ENCODE assay signal across 19 mouse cellular contexts in genomic region chr3:49096118-49096517, GRCm38 (mm10).
DNase-seq lines count a peak whose midpoint lies in the region; ATAC-seq and TF ChIP-seq lines count a peak whose summit lies in the region.
"Had no signal": no experiment of that assay in that cellular context is flagged by ENCODE, and none has a peak within 500 bp of the region (broad histone marks: within the 10 kb centered on the region; RNA-seq: fewer than 3 reads in every experiment).

No protein-coding gene starts in this region.

- H3K36me3 ChIP-seq in forebrain, embryonic 14.5 days (ENCODE audit: control insufficient read depth, insufficient read depth, low read length), result no peaks in the 10 kb centered on the region
- H3K36me3 ChIP-seq in forebrain, postnatal 0 days (ENCODE audit: insufficient read depth), result no peaks in the 10 kb centered on the region
- no peaks in the 10 kb centered on the region for H3K36me3 ChIP-seq in midbrain, embryonic 14.5 days (ENCODE audit: control insufficient read depth, insufficient read depth, low read length)
- H3K36me3 ChIP-seq: embryonic facial prominence, embryonic 10.5 days; heart, embryonic 15.5 days; hindbrain, embryonic 13.5 days had no signal

- no peak for TF ChIP-seq POLR2A in brain, embryonic 14.5 days (IDR thresholded peaks at IDR 0.05; ENCODE audit: borderline replicate concordance, extremely low read depth, insufficient read depth, insufficient read length, poor library complexity, severe bottlenecking)

- no peak for TF ChIP-seq CTCF in forebrain, postnatal 0 days (IDR thresholded peaks at IDR 0.05; ENCODE audit: low read depth)
- no peak for TF ChIP-seq CTCF in brain, embryonic 14.5 days (IDR thresholded peaks at IDR 0.05; ENCODE audit: borderline replicate concordance, extremely low read depth, insufficient read depth, insufficient read length)

- DNase-seq in forebrain, embryonic 14.5 days (ENCODE audit: low spot score), result peak; percentile 14
- DNase-seq in forebrain, postnatal 0 days, result no peak
- DNase-seq in brain, embryonic 14.5 days (ENCODE audit: low read depth), result peak; percentile 51
- DNase-seq in embryo, embryonic 10.5 days (ENCODE audit: low spot score), result peak; percentile 21
- DNase-seq in midbrain, embryonic 14.5 days, result peak; percentile 66
- DNase-seq in lung, postnatal 4 days, result no peak
- DNase-seq in yolk sac, embryonic 10.5 days (ENCODE audit: low spot score), result no peak
- DNase-seq: adrenal gland, adult 2 months; adrenal gland, postnatal 25 days; cerebellum, adult 2 months; cerebellum, postnatal 10 days; gastrocnemius, postnatal 10 days; heart, adult 18-20 months; heart, postnatal 14 days had no signal

- no peaks in the 10 kb centered on the region for H3K9me3 ChIP-seq in forebrain, embryonic 14.5 days (replicated peaks; ENCODE audit: control insufficient read depth, low read length)
- no peaks in the 10 kb centered on the region for H3K9me3 ChIP-seq in forebrain, postnatal 0 days (ENCODE audit: low read length)
- no peaks in the 10 kb centered on the region for H3K9me3 ChIP-seq in midbrain, embryonic 14.5 days (ENCODE audit: control insufficient read depth, low read length)
- H3K9me3 ChIP-seq: embryonic facial prominence, embryonic 10.5 days; heart, embryonic 15.5 days; hindbrain, embryonic 13.5 days had no signal

- no peak overlapping the region for H3K4me2 ChIP-seq in forebrain, embryonic 14.5 days (ENCODE audit: low read length)
- no peak overlapping the region for H3K4me2 ChIP-seq in forebrain, postnatal 0 days (ENCODE audit: low read depth)
- H3K4me2 ChIP-seq in midbrain, embryonic 14.5 days (ENCODE audit: low read length), result no peak overlapping the region
- H3K4me2 ChIP-seq: heart, embryonic 11.5 days; heart, embryonic 15.5 days; hindbrain, embryonic 13.5 days had no signal

- no peak overlapping the region for H3K9ac ChIP-seq in forebrain, embryonic 14.5 days (ENCODE audit: low read length)
- H3K9ac ChIP-seq in forebrain, postnatal 0 days, result no peak overlapping the region
- no peak overlapping the region for H3K9ac ChIP-seq in midbrain, embryonic 14.5 days (replicated peaks; ENCODE audit: low read length)
- H3K9ac ChIP-seq: heart, embryonic 15.5 days; hindbrain, embryonic 13.5 days had no signal

- 28% methylated on average over 4 of the region's 4 CpGs for WGBS in forebrain, embryonic 14.5 days
- WGBS in forebrain, postnatal 0 days, result 32% methylated on average over 4 of the region's 4 CpGs
- 12% methylated on average over 4 of the region's 4 CpGs for WGBS in midbrain, embryonic 14.5 days

- H3K4me3 ChIP-seq in forebrain, embryonic 14.5 days (ENCODE audit: low read depth, low read length), result no peak overlapping the region
- H3K4me3 ChIP-seq in forebrain, postnatal 0 days (ENCODE audit: low read depth, low read length), result no peak overlapping the region
- no peak overlapping the region for H3K4me3 ChIP-seq in midbrain, embryonic 14.5 days (replicated peaks; ENCODE audit: low read depth, low read length)
- H3K4me3 ChIP-seq: embryonic facial prominence, embryonic 10.5 days; heart, embryonic 15.5 days; hindbrain, embryonic 13.5 days had no signal

- H3K4me1 ChIP-seq in forebrain, embryonic 14.5 days (ENCODE audit: control insufficient read depth, insufficient read depth, low read length), result no peaks in the 10 kb centered on the region
- no peaks in the 10 kb centered on the region for H3K4me1 ChIP-seq in forebrain, postnatal 0 days (ENCODE audit: insufficient read depth)
- no peaks in the 10 kb centered on the region for H3K4me1 ChIP-seq in midbrain, embryonic 14.5 days (ENCODE audit: control insufficient read depth, insufficient read depth, low read length)
- H3K4me1 ChIP-seq: embryonic facial prominence, embryonic 10.5 days; heart, embryonic 15.5 days had no signal

- H3K27ac ChIP-seq in forebrain, embryonic 14.5 days (ENCODE audit: low read depth, low read length), result no peak overlapping the region
- H3K27ac ChIP-seq in forebrain, postnatal 0 days (ENCODE audit: low read depth, low read length), result no peak overlapping the region
- H3K27ac ChIP-seq in midbrain, embryonic 14.5 days (replicated peaks; ENCODE audit: low read depth, low read length), result no peak overlapping the region
- H3K27ac ChIP-seq: embryonic facial prominence, embryonic 10.5 days; heart, embryonic 15.5 days; hindbrain, embryonic 13.5 days; hindbrain, postnatal 0 days had no signal

- H3K27me3 ChIP-seq in forebrain, embryonic 14.5 days (replicated peaks; ENCODE audit: control insufficient read depth, insufficient read depth, low read length), result no peaks in the 10 kb centered on the region
- no peaks in the 10 kb centered on the region for H3K27me3 ChIP-seq in forebrain, postnatal 0 days (ENCODE audit: insufficient read depth, low read length)
- H3K27me3 ChIP-seq in midbrain, embryonic 14.5 days (ENCODE audit: control insufficient read depth, insufficient read depth, low read length), result peaks cover 8% of the 10 kb centered on the region; the same call in 1 of the 2 replicates
- H3K27me3 ChIP-seq: heart, embryonic 15.5 days; hindbrain, embryonic 13.5 days had no signal

- no peak for ATAC-seq in forebrain, embryonic 14.5 days
- ATAC-seq in forebrain, postnatal 0 days, result no peak
- no peak for ATAC-seq in midbrain, embryonic 14.5 days (ENCODE audit: low FRiP score, low TSS enrichment)
- ATAC-seq: hindbrain, postnatal 0 days had no signal

Comparison
In these comparisons a context has a peak if more than half of its experiments do, and no peak if none do; other contexts are left out.
1. DNase-seq: peak in forebrain, embryonic 14.5 days (single experiment), brain, embryonic 14.5 days (single experiment), embryo, embryonic 10.5 days (single experiment) and midbrain, embryonic 14.5 days (single experiment); none in forebrain, postnatal 0 days (single experiment), lung, postnatal 4 days (0 of 2) and yolk sac, embryonic 10.5 days (single experiment).